Mouse (Mus musculus) hindbrain, embryonic 12.5 days (tissue): Measurements from ENCODE around the gene Rapgef1. TPM values are rescaled to one million over a fixed set of nuclear protein-coding genes. Genes with fewer than 3 reads are reported as not detected.
"Not testable (repeated sequence)": the region's sequence is repeated elsewhere in the genome, so short reads cannot be mapped to it uniquely, and the experiment has no call there.

Experiments
- ATAC-seq: fragments of 200-750 bp; cut with Nextera tagmentation; 2 replicates; pipeline ENCODE4 v1.8.0; 2017; ENCODE audit warnings: moderate TSS enrichment; ENCODE audit not compliant: low FRiP score
- H3K27ac ChIP-seq: fragments of 300-500 bp; sonication (generic); 2 replicates; pipeline ENCODE4 v1.5.1; 2016; ENCODE audit warnings: mild to moderate bottlenecking
- H3K27me3 ChIP-seq: fragments of 300-500 bp; sonication (generic); 2 replicates; pipeline ENCODE4 v1.6.1; 2016; ENCODE audit warnings: mild to moderate bottlenecking
- H3K36me3 ChIP-seq: fragments of 300-500 bp; sonication (generic); 2 replicates; pipeline ENCODE4 v1.6.1; 2016; ENCODE audit warnings: mild to moderate bottlenecking
- H3K4me1 ChIP-seq: fragments of 300-500 bp; sonication (generic); 2 replicates; pipeline ENCODE4 v1.6.1; 2016
- H3K4me2 ChIP-seq: fragments of 300-500 bp; sonication (generic); replicated peaks from 2 replicates; pipeline ENCODE4 v1.6.1; 2016; ENCODE audit warnings: mild to moderate bottlenecking
- H3K4me3 ChIP-seq: fragments of 300-500 bp; sonication (generic); 2 replicates; pipeline ENCODE4 v1.5.1; 2016; ENCODE audit warnings: mild to moderate bottlenecking
- H3K9ac ChIP-seq: fragments of 300-500 bp; sonication (generic); 2 replicates; pipeline ENCODE4 v1.6.1; 2016; ENCODE audit warnings: mild to moderate bottlenecking, moderate library complexity
- H3K9me3 ChIP-seq: fragments of 300-500 bp; sonication (generic); replicated peaks from 2 replicates; pipeline ENCODE4 v1.6.1; 2016; ENCODE audit warnings: mild to moderate bottlenecking
- WGBS: fragments of 180-500 bp; shearing (Covaris S2); methylation state at CpG from one replicate; pipeline ENCODE4 v1.1.7; 2016; 5-methylcytosine and 5-hydroxymethylcytosine counted together
- polyA plus RNA-seq: library from polyadenylated mRNA; unstranded; fragments of >200 nt; fragmentation: Nextera tagmentation; extraction: Ambion mirVana; gene quantifications from 2 replicates; pipeline ENCODE4 v1.2.1, GENCODE M21; 2016

Gene Rapgef1
- polyA plus RNA-seq, 1 experiment from 2014 or later: 24.7 TPM

DNA sequence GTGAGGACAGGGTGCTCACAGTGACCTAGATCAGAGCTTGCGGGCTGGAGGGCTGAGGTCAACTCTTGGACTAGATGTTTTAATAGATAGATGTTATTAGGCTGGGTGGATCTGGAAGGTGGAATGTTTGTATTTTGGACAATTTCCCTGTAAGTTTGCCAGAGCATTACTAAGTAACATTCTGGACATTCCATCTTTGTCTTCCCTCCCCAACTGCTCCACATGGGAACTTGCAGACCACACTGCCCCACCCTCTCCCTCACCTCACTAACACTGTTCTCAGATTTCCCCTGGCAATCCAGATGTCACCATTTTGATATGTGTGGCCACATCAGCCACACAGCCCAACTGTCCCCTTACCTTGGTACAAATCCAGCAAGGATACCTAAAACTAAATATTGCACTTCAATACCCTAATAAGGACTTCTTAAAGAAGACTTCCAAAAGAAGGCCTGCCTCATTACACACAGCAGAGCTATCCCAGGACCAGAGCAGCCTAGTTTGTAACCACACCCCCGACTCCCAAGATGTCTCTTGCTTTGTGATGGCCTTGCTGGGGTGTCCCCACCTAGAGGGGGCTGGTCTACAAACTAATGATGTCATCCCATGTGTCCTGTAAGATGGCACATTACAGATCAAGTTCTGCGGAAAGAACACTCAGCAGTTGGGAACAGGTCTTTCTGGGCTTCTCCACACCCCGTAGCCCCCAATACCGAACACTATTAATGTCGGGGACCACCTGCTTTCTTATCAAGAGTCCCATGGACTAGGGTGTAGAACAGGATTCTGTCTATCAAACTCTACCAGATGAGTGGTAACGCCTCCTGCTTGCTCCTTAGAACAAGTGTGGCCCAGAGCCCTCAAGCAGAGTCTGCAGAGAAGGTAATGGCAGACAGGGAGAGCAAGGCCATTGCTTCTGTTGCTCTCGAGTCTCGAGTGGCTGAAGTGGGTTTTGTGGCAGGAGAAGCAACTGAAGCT lies 83.9 kb downstream of the Rapgef1 start:
- Histone ChIP-seq H3K9me3 (no peaks in the 10 kb centered on the region), H3K27me3 (no peaks in the 10 kb centered on the region), H3K4me2 (no peak overlapping the region), H3K27ac (no peak overlapping the region), H3K36me3 (peaks cover 98% of the 10 kb centered on the region), H3K4me1 (0 out of 2 replicates have a peak, but pooled peaks cover 5% of the 10 kb centered on the region), H3K4me3 (no peak overlapping the region), H3K9ac (no peak overlapping the region)
- WGBS: 94% methylated on average over 9 of the region's 9 CpGs
- no peak for ATAC-seq

GRCm38 (mm10) chr2:29705493-29705892 lies 86.0 kb downstream of the Rapgef1 start:
- Histone ChIP-seq H3K27me3 (no peaks in the 10 kb centered on the region), H3K4me1 (0 out of 2 replicates have a peak, but pooled peaks cover 5% of the 10 kb centered on the region), H3K4me3 (no peak overlapping the region), H3K36me3 (peaks cover 90% of the 10 kb centered on the region), H3K27ac (no peak overlapping the region), H3K9ac (no peak overlapping the region), H3K4me2 (no peak overlapping the region), H3K9me3 (no peaks in the 10 kb centered on the region)
- no peak for ATAC-seq
- WGBS: 70% methylated on average over 3 of the region's 3 CpGs

DNA sequence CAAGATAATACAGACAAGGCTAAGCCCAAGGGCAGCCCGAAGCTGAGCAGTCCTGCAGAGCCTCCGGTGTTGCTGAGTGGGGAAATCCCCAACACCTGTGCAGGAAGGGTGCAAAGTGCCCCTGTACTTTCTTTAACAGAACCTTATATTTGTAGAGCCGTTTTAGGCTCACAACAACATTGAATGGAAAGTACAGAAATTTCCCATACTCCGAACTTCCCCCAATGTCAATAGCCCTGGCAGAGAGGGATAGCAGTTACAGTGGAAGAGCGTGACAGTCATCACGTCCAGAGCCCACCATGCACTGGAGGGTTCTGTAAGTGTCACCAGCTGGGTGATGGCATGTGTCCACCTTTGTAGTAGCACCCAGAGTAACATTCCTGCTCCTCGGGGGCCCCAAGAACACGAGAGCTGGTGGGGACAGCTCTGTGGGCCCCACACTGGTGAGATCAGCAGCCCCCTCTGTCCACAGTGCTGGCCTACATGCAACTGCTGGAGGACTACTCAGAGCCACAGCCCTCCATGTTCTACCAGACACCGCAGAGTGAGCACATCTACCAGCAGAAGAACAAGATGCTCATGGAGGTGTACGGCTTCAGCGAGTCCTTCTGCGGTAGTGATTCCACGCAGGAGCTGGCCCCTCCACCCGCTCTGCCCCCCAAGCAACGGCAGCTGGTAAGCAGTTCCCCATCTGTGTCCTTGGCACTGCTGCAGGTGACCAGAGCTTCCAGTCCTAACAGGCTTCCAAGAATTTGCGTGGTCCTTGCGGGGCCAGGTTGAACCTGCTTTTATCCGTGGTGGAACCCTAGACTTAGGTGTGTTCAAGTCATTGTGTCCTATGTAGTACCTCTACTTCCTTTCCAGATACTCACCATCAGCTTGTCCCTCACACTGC lies 87.5 kb downstream of the Rapgef1 start:
- H3K36me3 ChIP-seq: peaks cover 85% of the 10 kb centered on the region
- H3K27ac ChIP-seq: no peak overlapping the region
- WGBS: 96% methylated on average over 18 of the region's 18 CpGs

DNA sequence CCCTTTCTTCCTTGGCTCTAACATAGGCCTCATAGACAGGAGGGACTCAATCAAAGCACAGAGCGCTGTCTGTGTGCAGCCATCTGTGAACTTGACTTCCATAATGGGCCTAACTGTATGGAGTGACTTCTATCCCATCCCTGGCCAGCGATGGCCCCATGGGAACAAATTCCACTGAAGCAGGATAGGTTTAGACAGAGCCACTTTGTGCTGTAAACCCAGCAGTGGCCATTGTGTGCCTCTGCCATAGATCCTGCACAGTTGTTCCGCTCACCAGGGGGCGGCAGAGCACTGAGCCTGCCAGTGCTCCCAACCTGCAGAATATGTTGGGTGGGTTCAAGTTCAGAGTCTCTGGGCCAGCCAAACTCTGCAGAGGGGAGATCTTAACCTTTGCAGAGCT lies 88.2 kb downstream of the Rapgef1 start:
- no peak overlapping the region for H3K4me3 ChIP-seq
- 0 out of 2 replicates have a peak, but pooled peaks cover 5% of the 10 kb centered on the region for H3K4me1 ChIP-seq
- no peaks in the 10 kb centered on the region for H3K9me3 ChIP-seq
- no peak overlapping the region for H3K27ac ChIP-seq
- no peaks in the 10 kb centered on the region for H3K27me3 ChIP-seq
- no peak overlapping the region for H3K9ac ChIP-seq
- WGBS: 86% methylated on average over 4 of the region's 4 CpGs
- ATAC-seq: 0 out of 2 replicates have a peak, but pooled peaks have one; percentile 32
- no peak overlapping the region for H3K4me2 ChIP-seq
- H3K36me3 ChIP-seq: peaks cover 85% of the 10 kb centered on the region

More for the DNA sequence above, 87.5 kb downstream of the Rapgef1 start:
- Histone ChIP-seq H3K27me3 (no peaks in the 10 kb centered on the region), H3K4me3 (no peak overlapping the region), H3K9ac (no peak overlapping the region), H3K9me3 (no peaks in the 10 kb centered on the region), H3K4me1 (0 out of 2 replicates have a peak, but pooled peaks cover 5% of the 10 kb centered on the region), H3K4me2 (no peak overlapping the region)
- ATAC-seq: no peak

DNA sequence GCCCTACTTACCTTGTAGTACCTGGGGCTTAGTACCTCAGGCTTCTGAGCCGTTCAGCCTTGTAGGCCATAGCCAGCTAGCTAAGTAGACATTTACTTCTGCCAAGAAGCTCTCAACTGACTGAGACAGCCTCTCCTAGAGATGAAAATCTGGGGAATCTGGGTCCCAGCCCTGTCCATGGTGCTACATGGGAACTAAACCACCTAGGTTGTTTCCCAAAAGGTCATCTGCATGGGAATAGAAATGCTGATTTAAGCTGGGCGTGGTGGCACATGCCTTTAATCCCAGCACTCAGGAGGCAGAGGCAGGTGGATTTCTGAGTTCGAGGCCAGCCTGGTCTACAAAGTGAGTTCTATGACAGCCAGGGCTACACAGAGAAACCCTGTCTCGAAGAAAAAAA lies 88.7 kb downstream of the Rapgef1 start:
- not testable (repeated sequence) for H3K9ac ChIP-seq, H3K9me3 ChIP-seq, H3K4me1 ChIP-seq, H3K27ac ChIP-seq, H3K4me2 ChIP-seq, ATAC-seq, H3K27me3 ChIP-seq, H3K4me3 ChIP-seq
- peaks cover 82% of the 10 kb centered on the region for H3K36me3 ChIP-seq
- 95% methylated on average over 4 of the region's 4 CpGs for WGBS

DNA sequence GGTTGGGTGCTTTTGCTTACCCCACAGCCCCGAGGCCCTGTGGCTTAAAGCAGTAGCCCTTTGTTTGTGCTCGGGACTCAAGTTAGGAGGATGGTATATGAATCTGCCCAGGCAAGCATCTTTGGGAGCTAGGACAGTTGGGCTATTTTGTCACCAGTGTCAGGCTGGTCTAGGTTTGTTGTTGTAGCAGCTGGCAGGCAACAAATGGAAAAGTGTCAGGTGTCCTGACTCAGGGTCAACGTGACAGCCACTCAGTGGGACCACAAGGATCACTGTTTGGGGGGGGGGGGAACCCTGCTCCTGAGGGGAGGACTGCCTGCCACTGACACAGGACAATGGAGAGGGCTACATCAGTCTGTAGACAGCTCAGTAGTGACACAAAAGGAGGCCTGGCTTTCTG lies 91.5 kb downstream of the Rapgef1 start:
- no peak overlapping the region for H3K4me2 ChIP-seq
- no peak overlapping the region for H3K9ac ChIP-seq
- peaks cover 8% of the 10 kb centered on the region for H3K4me1 ChIP-seq
- 80% methylated on average over 3 of the region's 3 CpGs for WGBS
- peaks cover 69% of the 10 kb centered on the region for H3K36me3 ChIP-seq
- no peak overlapping the region for H3K27ac ChIP-seq
- no peak overlapping the region for H3K4me3 ChIP-seq
- no peak for ATAC-seq
- H3K27me3 ChIP-seq: no peaks in the 10 kb centered on the region
- H3K9me3 ChIP-seq: no peaks in the 10 kb centered on the region

DNA sequence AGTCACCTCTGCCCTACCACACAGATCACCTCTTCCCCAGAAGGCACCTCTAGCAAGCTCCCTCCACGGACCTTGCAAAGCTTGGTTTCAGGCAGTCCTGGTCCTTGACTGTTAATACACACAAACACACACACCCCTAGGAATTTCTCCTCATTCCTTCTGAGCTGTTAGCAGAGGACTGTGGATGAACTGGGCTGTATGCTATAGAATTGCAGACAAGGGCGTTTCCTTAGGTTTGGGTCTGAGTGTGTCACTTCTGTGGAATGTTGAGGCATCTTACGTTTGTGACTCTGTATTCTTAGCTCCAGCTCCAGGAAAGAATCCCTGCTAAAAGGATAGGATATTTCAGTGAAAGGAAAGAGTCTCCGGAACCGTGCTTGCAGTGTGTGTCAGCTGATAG lies 92.4 kb downstream of the Rapgef1 start:
- H3K27ac ChIP-seq: no peak overlapping the region
- H3K9ac ChIP-seq: no peak overlapping the region
- H3K36me3 ChIP-seq: peaks cover 66% of the 10 kb centered on the region
- no peak overlapping the region for H3K4me3 ChIP-seq
- no peaks in the 10 kb centered on the region for H3K27me3 ChIP-seq
- WGBS: 91% methylated on average over 5 of the region's 5 CpGs
- H3K9me3 ChIP-seq: no peaks in the 10 kb centered on the region
- no peak overlapping the region for H3K4me2 ChIP-seq
- peaks cover 16% of the 10 kb centered on the region for H3K4me1 ChIP-seq
- no peak for ATAC-seq

- H3K4me2 ChIP-seq: no peak overlapping the region
- no peaks in the 10 kb centered on the region for H3K9me3 ChIP-seq
- WGBS: 100% methylated on average over 1 of the region's 2 CpGs
- ATAC-seq: no peak
- H3K4me1 ChIP-seq: peaks cover 11% of the 10 kb centered on the region
- H3K4me3 ChIP-seq: no peak overlapping the region
- no peak overlapping the region for H3K9ac ChIP-seq
- H3K36me3 ChIP-seq: peaks cover 58% of the 10 kb centered on the region
- H3K27ac ChIP-seq: no peak overlapping the region
- H3K27me3 ChIP-seq: no peaks in the 10 kb centered on the region
Observed at GRCm38 (mm10) chr2:29713501-29713900, 94.0 kb downstream of the Rapgef1 start.

- H3K9ac ChIP-seq: no peak overlapping the region
- no peak overlapping the region for H3K27ac ChIP-seq
- no peaks in the 10 kb centered on the region for H3K27me3 ChIP-seq
- H3K36me3 ChIP-seq: peaks cover 61% of the 10 kb centered on the region
- H3K9me3 ChIP-seq: no peaks in the 10 kb centered on the region
- H3K4me1 ChIP-seq: peaks cover 11% of the 10 kb centered on the region
- H3K4me3 ChIP-seq: no peak overlapping the region
- H3K4me2 ChIP-seq: no peak overlapping the region
- WGBS: 94% methylated on average over 5 of the region's 5 CpGs
- ATAC-seq: no peak
Observed at GRCm38 (mm10) chr2:29714127-29714526, 94.6 kb downstream of the Rapgef1 start.

DNA sequence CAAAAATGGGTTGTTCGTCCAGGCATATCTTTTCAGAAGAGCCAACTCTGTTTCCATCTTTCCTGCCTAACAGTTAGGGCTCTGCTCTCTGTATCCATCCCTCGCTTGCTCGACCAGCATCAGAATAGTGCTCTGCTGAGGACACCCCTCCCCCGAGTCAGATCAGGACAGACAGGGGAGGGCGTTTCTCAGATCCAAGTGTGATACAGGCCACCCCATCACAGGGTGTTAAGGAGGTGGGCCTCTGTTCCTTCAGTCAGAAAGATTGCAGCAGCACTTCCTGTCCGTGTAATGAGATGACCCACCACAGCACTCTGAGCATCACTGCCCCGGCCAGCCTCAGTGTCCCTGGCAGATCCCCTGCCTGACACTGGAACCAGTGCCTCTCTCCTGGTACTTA lies 96.6 kb downstream of the Rapgef1 start:
- Histone ChIP-seq H3K4me3 (no peak overlapping the region), H3K27me3 (no peaks in the 10 kb centered on the region), H3K4me1 (peaks cover 11% of the 10 kb centered on the region), H3K9ac (0 out of 2 replicates have a peak overlapping the region, but pooled peaks have one; percentile 8), H3K4me2 (no peak overlapping the region), H3K27ac (peak overlapping the region; percentile 57), H3K36me3 (peaks cover 63% of the 10 kb centered on the region), H3K9me3 (no peaks in the 10 kb centered on the region)
- ATAC-seq: no peak
- WGBS: 37% methylated on average over 7 of the region's 7 CpGs

- Histone ChIP-seq H3K4me2 (no peak overlapping the region), H3K4me1 (peaks cover 11% of the 10 kb centered on the region), H3K4me3 (no peak overlapping the region), H3K36me3 (peaks cover 65% of the 10 kb centered on the region), H3K9ac (0 out of 2 replicates have a peak overlapping the region, but pooled peaks have one; percentile 8), H3K27ac (peak overlapping the region; percentile 57), H3K9me3 (no peaks in the 10 kb centered on the region), H3K27me3 (no peaks in the 10 kb centered on the region)
- 19% methylated on average over 6 of the region's 6 CpGs for WGBS
- 0 out of 2 replicates have a peak, but pooled peaks have one; percentile 48 for ATAC-seq
Observed at GRCm38 (mm10) chr2:29716691-29717090, 97.2 kb downstream of the Rapgef1 start.

DNA sequence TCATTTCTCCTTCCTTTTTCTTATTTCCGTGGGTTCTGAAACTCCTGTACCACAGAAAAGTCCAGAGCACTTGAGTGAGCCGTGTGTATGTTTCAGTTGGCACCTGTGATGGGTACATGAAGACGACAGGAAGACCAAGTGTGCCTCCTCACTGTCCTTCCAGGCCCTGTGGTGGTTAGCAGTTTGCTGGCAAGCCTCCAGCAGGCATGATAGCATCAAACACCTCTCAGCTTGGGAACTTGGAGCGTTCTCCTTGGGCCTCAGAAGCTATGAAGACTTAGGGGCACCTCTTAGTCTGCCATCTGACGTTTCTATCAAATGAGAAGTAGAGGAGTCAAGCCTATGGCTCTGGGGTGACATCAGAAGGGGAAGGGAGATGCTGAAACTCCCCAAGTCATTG lies 99.1 kb downstream of the Rapgef1 start:
- no peak for ATAC-seq
- Histone ChIP-seq H3K4me3 (no peak overlapping the region), H3K4me1 (peaks cover 11% of the 10 kb centered on the region), H3K9me3 (no peaks in the 10 kb centered on the region), H3K27me3 (no peaks in the 10 kb centered on the region), H3K27ac (no peak overlapping the region), H3K4me2 (no peak overlapping the region), H3K36me3 (peaks cover 63% of the 10 kb centered on the region), H3K9ac (no peak overlapping the region)
- WGBS: 95% methylated on average over 5 of the region's 5 CpGs
